Mouse (Mus musculus) lung, embryonic 16.5 days (tissue): ENCODE results near the gene Fbxo21. TPM values are rescaled to one million over a fixed set of nuclear protein-coding genes. Genes with fewer than 3 reads are reported as not detected.
A peak's percentile ranks its signal among the peaks of the same experiment; 100 is the strongest.

ENCODE experiments used
- ATAC-seq: fragments of 200-750 bp; cut with Nextera tagmentation; 2 replicates; pipeline ENCODE4 v1.8.0; 2017; ENCODE audit warnings: low read depth, mild to moderate bottlenecking, moderate library complexity
- H3K27ac ChIP-seq: fragments of 300-500 bp; sonication (generic); 2 replicates; pipeline ENCODE4 v1.5.1; 2014; ENCODE audit warnings: mild to moderate bottlenecking, control low read depth, low read length
- H3K27me3 ChIP-seq: fragments of 300-500 bp; sonication (generic); 2 replicates; pipeline ENCODE4 v1.6.1; 2014; ENCODE audit warnings: low read depth, low read length, mixed read lengths; ENCODE audit not compliant: control insufficient read depth, insufficient read depth
- H3K36me3 ChIP-seq: fragments of 300-500 bp; sonication (generic); 2 replicates; pipeline ENCODE4 v1.6.1; 2014; ENCODE audit warnings: low read length; ENCODE audit not compliant: control insufficient read depth, insufficient read depth
- H3K4me1 ChIP-seq: fragments of 300-500 bp; sonication (generic); replicated peaks from 2 replicates; pipeline ENCODE4 v1.6.1; 2014; ENCODE audit warnings: low read length, mixed read lengths; ENCODE audit not compliant: control insufficient read depth, insufficient read depth
- H3K4me2 ChIP-seq: fragments of 300-500 bp; sonication (generic); 2 replicates; pipeline ENCODE4 v1.6.1; 2014; ENCODE audit warnings: low read depth, low read length, control low read depth
- H3K4me3 ChIP-seq: fragments of 300-500 bp; sonication (generic); 2 replicates; pipeline ENCODE4 v1.5.1; 2014; ENCODE audit warnings: mild to moderate bottlenecking, low read length, control low read depth
- H3K9ac ChIP-seq: fragments of 300-500 bp; sonication (generic); 2 replicates; pipeline ENCODE4 v1.6.1; 2014; ENCODE audit warnings: low read length, control low read depth
- H3K9me3 ChIP-seq: fragments of 300-500 bp; sonication (generic); 2 replicates; pipeline ENCODE4 v1.6.1; 2016; ENCODE audit warnings: low read length; ENCODE audit not compliant: control insufficient read depth
- WGBS: fragments of 180-500 bp; shearing (Covaris S2); extraction: QIAGEN DNeasy Blood & Tissue Kit; methylation state at CpG from one replicate; pipeline ENCODE4 v1.1.7; 2014; 5-methylcytosine and 5-hydroxymethylcytosine counted together
- polyA plus RNA-seq: library from polyadenylated mRNA; unstranded; fragments of >200 nt; fragmentation: Nextera tagmentation; extraction: Ambion mirVana; gene quantifications from 2 replicates; pipeline ENCODE4 v1.2.1, GENCODE M21; 2015

Fbxo21 gene
- polyA plus RNA-seq, 1 experiment from 2014 or later = 48.2 TPM

- no peak for ATAC-seq
- H3K4me3 ChIP-seq = peak overlapping the region; percentile 94
- WGBS = 19% methylated on average over 19 of the region's 19 CpGs
- H3K27ac ChIP-seq = no peak overlapping the region
- H3K4me1 ChIP-seq = peaks cover 13% of the 10 kb centered on the region
- H3K36me3 ChIP-seq = peaks cover 3% of the 10 kb centered on the region
- no peaks in the 10 kb centered on the region for H3K9me3 ChIP-seq
- peak overlapping the region; percentile 85 for H3K4me2 ChIP-seq
- H3K9ac ChIP-seq = no peak overlapping the region
- no peaks in the 10 kb centered on the region for H3K27me3 ChIP-seq
These were observed 270 bp upstream of the Fbxo21 start for GRCm38 (mm10) chr5:117976263-117976656.

- Histone ChIP-seq H3K4me1 (peaks cover 13% of the 10 kb centered on the region), H3K9me3 (no peaks in the 10 kb centered on the region), H3K36me3 (peaks cover 6% of the 10 kb centered on the region), H3K27me3 (no peaks in the 10 kb centered on the region), H3K9ac (peak overlapping the region; percentile 92), H3K4me2 (peak overlapping the region; percentile 85), H3K27ac (no peak overlapping the region), H3K4me3 (peak overlapping the region; percentile 94)
- 0 out of 2 replicates have a peak, but pooled peaks have one; percentile 3 for ATAC-seq
- WGBS = 8% methylated on average over 29 of the region's 30 CpGs
These were observed 1.1 kb downstream of the Fbxo21 start for GRCm38 (mm10) chr5:117977501-117978158.

GRCm38 (mm10) chr5:117978159-117978697, 1.7 kb downstream of the Fbxo21 start:
- Histone ChIP-seq H3K9me3 (no peaks in the 10 kb centered on the region), H3K9ac (peak overlapping the region; percentile 92), H3K4me3 (peak overlapping the region; percentile 94), H3K4me1 (peaks cover 13% of the 10 kb centered on the region), H3K36me3 (peaks cover 10% of the 10 kb centered on the region), H3K27ac (no peak overlapping the region), H3K4me2 (peak overlapping the region; percentile 85), H3K27me3 (no peaks in the 10 kb centered on the region)
- WGBS = 58% methylated on average over 17 of the region's 17 CpGs
- ATAC-seq = no peak

GRCm38 (mm10) chr5:117979082-117979481, 2.6 kb downstream of the Fbxo21 start:
- Histone ChIP-seq H3K27ac (no peak overlapping the region), H3K4me2 (no peak overlapping the region), H3K9me3 (no peaks in the 10 kb centered on the region), H3K36me3 (peaks cover 10% of the 10 kb centered on the region), H3K27me3 (no peaks in the 10 kb centered on the region), H3K9ac (no peak overlapping the region), H3K4me3 (no peak overlapping the region), H3K4me1 (peaks cover 13% of the 10 kb centered on the region)
- no peak for ATAC-seq
- 84% methylated on average over 5 of the region's 5 CpGs for WGBS

GRCm38 (mm10) chr5:117980921-117981320, 4.4 kb downstream of the Fbxo21 start:
- Histone ChIP-seq H3K9me3 (no peaks in the 10 kb centered on the region), H3K27ac (no peak overlapping the region), H3K4me2 (no peak overlapping the region), H3K4me1 (peaks cover 13% of the 10 kb centered on the region), H3K4me3 (no peak overlapping the region), H3K9ac (no peak overlapping the region), H3K36me3 (peaks cover 16% of the 10 kb centered on the region), H3K27me3 (no peaks in the 10 kb centered on the region)
- 70% methylated on average over 8 of the region's 8 CpGs for WGBS
- ATAC-seq = no peak

- no peaks in the 10 kb centered on the region for H3K27me3 ChIP-seq
- no peak for ATAC-seq
- H3K9me3 ChIP-seq = no peaks in the 10 kb centered on the region
- no peak overlapping the region for H3K27ac ChIP-seq
- H3K4me3 ChIP-seq = no peak overlapping the region
- no peak overlapping the region for H3K9ac ChIP-seq
- H3K36me3 ChIP-seq = peaks cover 26% of the 10 kb centered on the region
- H3K4me2 ChIP-seq = no peak overlapping the region
- peaks cover 11% of the 10 kb centered on the region for H3K4me1 ChIP-seq
- 73% methylated on average over 5 of the region's 5 CpGs for WGBS
These were observed 5.4 kb downstream of the Fbxo21 start for GRCm38 (mm10) chr5:117981943-117982342.

- no peaks in the 10 kb centered on the region for H3K4me1 ChIP-seq
- H3K9ac ChIP-seq = no peak overlapping the region
- no peak for ATAC-seq
- no peak overlapping the region for H3K4me2 ChIP-seq
- H3K27me3 ChIP-seq = no peaks in the 10 kb centered on the region
- no peak overlapping the region for H3K4me3 ChIP-seq
- peaks cover 35% of the 10 kb centered on the region for H3K36me3 ChIP-seq
- H3K27ac ChIP-seq = no peak overlapping the region
- 42% methylated on average over 4 of the region's 4 CpGs for whole genome bisulfite sequencing
- no peaks in the 10 kb centered on the region for H3K9me3 ChIP-seq
These were observed 9.8 kb downstream of the Fbxo21 start for GRCm38 (mm10) chr5:117986327-117986726.

- WGBS = 87% methylated on average over 3 of the region's 3 CpGs
- peaks cover 40% of the 10 kb centered on the region for H3K36me3 ChIP-seq
- H3K9me3 ChIP-seq = no peaks in the 10 kb centered on the region
- no peak for ATAC-seq
- H3K4me1 ChIP-seq = no peaks in the 10 kb centered on the region
- H3K4me3 ChIP-seq = no peak overlapping the region
- H3K27ac ChIP-seq = no peak overlapping the region
- H3K9ac ChIP-seq = no peak overlapping the region
- H3K4me2 ChIP-seq = no peak overlapping the region
- H3K27me3 ChIP-seq = no peaks in the 10 kb centered on the region
These were observed 11.4 kb downstream of the Fbxo21 start for GRCm38 (mm10) chr5:117987891-117988290.

- 58% methylated on average over 9 of the region's 9 CpGs for WGBS
- Histone ChIP-seq H3K4me1 (no peaks in the 10 kb centered on the region), H3K9ac (no peak overlapping the region), H3K36me3 (peaks cover 40% of the 10 kb centered on the region), H3K4me3 (no peak overlapping the region), H3K9me3 (no peaks in the 10 kb centered on the region), H3K27ac (no peak overlapping the region), H3K4me2 (no peak overlapping the region), H3K27me3 (no peaks in the 10 kb centered on the region)
- ATAC-seq = no peak
These were observed 11.8 kb downstream of the Fbxo21 start for GRCm38 (mm10) chr5:117988367-117988766.
